Mouse (Mus musculus) hindbrain, postnatal 0 days (tissue): ENCODE measurements at regions not wholly inside any gene's neighbourhood (a gene's known extent, or its start where the extent isn't known, plus 50 kb on each side); places are given as distances from the start of the nearest gene placed in this dataset.

Source experiments
- ATAC-seq: fragments of 200-750 bp; cut with Nextera tagmentation; 2 replicates; pipeline ENCODE4 v1.8.0; 2017; ENCODE audit warnings: mild to moderate bottlenecking, moderate TSS enrichment, moderate library complexity
- DNase-seq: peaks from one replicate; pipeline ENCODE4 v3.0.0-alpha.2; 2015; ENCODE audit warnings: low spot score
- H3K27ac ChIP-seq: fragments of 300-500 bp; sonication (generic); 2 replicates; pipeline ENCODE4 v1.5.1; 2014; ENCODE audit warnings: mild to moderate bottlenecking
- H3K27me3 ChIP-seq: fragments of 300-500 bp; sonication (generic); 2 replicates; pipeline ENCODE4 v1.6.1; 2014; ENCODE audit warnings: low read length, mixed read lengths; ENCODE audit not compliant: insufficient read depth
- H3K36me3 ChIP-seq: fragments of 300-500 bp; sonication (generic); 2 replicates; pipeline ENCODE4 v1.6.1; 2014; ENCODE audit warnings: low read length, mixed read lengths; ENCODE audit not compliant: insufficient read depth
- H3K4me1 ChIP-seq: fragments of 300-500 bp; sonication (generic); 2 replicates; pipeline ENCODE4 v1.6.1; 2014; ENCODE audit warnings: antibody characterized with exemption, low read length, mixed read lengths; ENCODE audit not compliant: insufficient read depth
- H3K4me2 ChIP-seq: fragments of 300-500 bp; sonication (generic); 2 replicates; pipeline ENCODE4 v1.6.1; 2014; ENCODE audit warnings: low read depth, mild to moderate bottlenecking, low read length, moderate library complexity, mixed read lengths
- H3K4me3 ChIP-seq: fragments of 300-500 bp; sonication (generic); 2 replicates; pipeline ENCODE4 v1.5.1; 2014; ENCODE audit warnings: low read length
- H3K9ac ChIP-seq: fragments of 300-500 bp; sonication (generic); replicated peaks from 2 replicates; pipeline ENCODE4 v1.6.1; 2014; ENCODE audit warnings: mild to moderate bottlenecking, low read length, moderate library complexity, mixed read lengths
- H3K9me3 ChIP-seq: fragments of 300-500 bp; sonication (generic); 2 replicates; pipeline ENCODE4 v1.6.1; 2016; ENCODE audit warnings: low read length, mixed read lengths
- CTCF ChIP-seq: IDR thresholded peaks from 2 replicates; pipeline ENCODE4 v1.5.1; 2016; ENCODE audit warnings: antibody characterized with exemption, control low read depth, low read depth
- WGBS: fragments of 180-500 bp; shearing (Covaris S2); extraction: QIAGEN DNeasy Blood & Tissue Kit; methylation state at CpG from one replicate; pipeline ENCODE4 v1.1.7; 2014; 5-methylcytosine and 5-hydroxymethylcytosine counted together

- no peak overlapping the region for H3K27ac ChIP-seq
These were observed 83.2 kb upstream of the Cops8 start for GRCm38 (mm10) chr1:90519284-90520275.

GRCm38 (mm10) chr1:90522294-90522693, 80.5 kb upstream of the Cops8 start:
- Histone ChIP-seq H3K27ac (no peak overlapping the region), H3K4me2 (no peak overlapping the region), H3K9ac (no peak overlapping the region), H3K27me3 (no peaks in the 10 kb centered on the region), H3K4me1 (no peaks in the 10 kb centered on the region), H3K9me3 (no peaks in the 10 kb centered on the region), H3K4me3 (no peak overlapping the region), H3K36me3 (no peaks in the 10 kb centered on the region)
- DNase-seq = no peak
- no peak for ATAC-seq
- WGBS = 85% methylated on average over 8 of the region's 8 CpGs
- TF ChIP-seq CTCF = no peak

More at GRCm38 (mm10) chr1:90519284-90520275, 83.2 kb upstream of the Cops8 start:
- Histone ChIP-seq H3K9ac (no peak overlapping the region), H3K4me1 (no peaks in the 10 kb centered on the region), H3K27me3 (no peaks in the 10 kb centered on the region), H3K4me2 (no peak overlapping the region), H3K9me3 (no peaks in the 10 kb centered on the region), H3K4me3 (no peak overlapping the region), H3K36me3 (no peaks in the 10 kb centered on the region)
- ATAC-seq (no peak), DNase-seq (no peak)
- WGBS = 73% methylated on average over 12 of the region's 12 CpGs
- TF ChIP-seq CTCF = no peak

GRCm38 (mm10) chr1:90524641-90525220, 78.0 kb upstream of the Cops8 start:
- H3K9me3 ChIP-seq = no peaks in the 10 kb centered on the region
- no peaks in the 10 kb centered on the region for H3K36me3 ChIP-seq
- no peak for TF ChIP-seq CTCF
- H3K27ac ChIP-seq = no peak overlapping the region
- no peaks in the 10 kb centered on the region for H3K4me1 ChIP-seq
- 33% methylated on average over 3 of the region's 3 CpGs for WGBS
- no peak for DNase-seq
- no peak overlapping the region for H3K9ac ChIP-seq
- no peak for ATAC-seq
- no peak overlapping the region for H3K4me2 ChIP-seq
- no peak overlapping the region for H3K4me3 ChIP-seq
- no peaks in the 10 kb centered on the region for H3K27me3 ChIP-seq

- no peaks in the 10 kb centered on the region for H3K36me3 ChIP-seq
- no peak overlapping the region for H3K9ac ChIP-seq
- no peak overlapping the region for H3K27ac ChIP-seq
- WGBS = 62% methylated on average over 7 of the region's 7 CpGs
- no peak overlapping the region for H3K4me2 ChIP-seq
- H3K4me3 ChIP-seq = no peak overlapping the region
- TF ChIP-seq CTCF = no peak
- ATAC-seq = no peak
- no peaks in the 10 kb centered on the region for H3K4me1 ChIP-seq
- H3K27me3 ChIP-seq = no peaks in the 10 kb centered on the region
- no peak for DNase-seq
- H3K9me3 ChIP-seq = no peaks in the 10 kb centered on the region
These were observed 76.5 kb upstream of the Cops8 start for GRCm38 (mm10) chr1:90526311-90526710.

GRCm38 (mm10) chr1:90527947-90528717, 74.6 kb upstream of the Cops8 start:
- 71% methylated on average over 11 of the region's 11 CpGs for WGBS
- no peak for TF ChIP-seq CTCF
- no peaks in the 10 kb centered on the region for H3K4me1 ChIP-seq
- no peak overlapping the region for H3K4me3 ChIP-seq
- H3K27me3 ChIP-seq = no peaks in the 10 kb centered on the region
- DNase-seq = no peak
- H3K9me3 ChIP-seq = no peaks in the 10 kb centered on the region
- no peak overlapping the region for H3K27ac ChIP-seq
- no peak for ATAC-seq
- H3K36me3 ChIP-seq = no peaks in the 10 kb centered on the region
- no peak overlapping the region for H3K9ac ChIP-seq
- H3K4me2 ChIP-seq = no peak overlapping the region

- Histone ChIP-seq H3K36me3 (no peaks in the 10 kb centered on the region), H3K27ac (no peak overlapping the region), H3K9me3 (peaks cover 2% of the 10 kb centered on the region; the same call in 1 of the 2 replicates), H3K9ac (no peak overlapping the region), H3K4me2 (no peak overlapping the region), H3K4me1 (no peaks in the 10 kb centered on the region), H3K27me3 (no peaks in the 10 kb centered on the region), H3K4me3 (no peak overlapping the region)
- DNase-seq (no peak), ATAC-seq (no peak)
- 90% methylated on average over 6 of the region's 6 CpGs for WGBS
- TF ChIP-seq CTCF = no peak
These were observed 69.3 kb upstream of the Cops8 start for GRCm38 (mm10) chr1:90533481-90533880.
